Mouse (Mus musculus): ENCODE measurements at regions not wholly inside any gene's neighbourhood (a gene's known extent, or its start where the extent isn't known, plus 50 kb on each side); places are given as distances from the start of the nearest gene placed in this dataset.

GRCm38 (mm10) chr6:81770301-81770700, 153.2 kb upstream of the Gcfc2 start:
- Histone ChIP-seq H3K36me3 (ENCODE audit: control insufficient read depth, insufficient read depth, low read length) (no peaks in the 10 kb centered on the region), H3K4me2 (replicated peaks; ENCODE audit: low read depth, low read length, severe bottlenecking) (no peak overlapping the region), H3K27ac (replicated peaks; ENCODE audit: low read depth, low read length) (no peak overlapping the region), H3K9me3 (ENCODE audit: control insufficient read depth, low read length) (no peaks in the 10 kb centered on the region), H3K9ac (ENCODE audit: low read depth, low read length, severe bottlenecking) (no peak overlapping the region), H3K4me1 (ENCODE audit: control insufficient read depth, insufficient read depth, low read length) (no peaks in the 10 kb centered on the region; the same call in 1 of the 2 replicates), H3K4me3 (replicated peaks; ENCODE audit: low read length) (no peak overlapping the region), H3K27me3 (ENCODE audit: control insufficient read depth, insufficient read depth, low read length) (no peaks in the 10 kb centered on the region)
- no peak for ATAC-seq (ENCODE audit: low FRiP score, low read depth)
- TF ChIP-seq POLR2A (IDR thresholded peaks at IDR 0.05; ENCODE audit: borderline replicate concordance, extremely low read depth, insufficient read depth, insufficient read length), result no peak
- 85% methylated on average over 3 of the region's 3 CpGs for WGBS
- DNase-seq (ENCODE audit: low spot score), result no peak

- Histone ChIP-seq H3K27ac (replicated peaks; ENCODE audit: low read depth, low read length) (no peak overlapping the region), H3K4me3 (replicated peaks; ENCODE audit: low read length) (no peak overlapping the region), H3K27me3 (ENCODE audit: control insufficient read depth, insufficient read depth, low read length) (no peaks in the 10 kb centered on the region), H3K9ac (ENCODE audit: low read depth, low read length, severe bottlenecking) (no peak overlapping the region), H3K9me3 (ENCODE audit: control insufficient read depth, low read length) (no peaks in the 10 kb centered on the region), H3K4me2 (replicated peaks; ENCODE audit: low read depth, low read length, severe bottlenecking) (no peak overlapping the region), H3K36me3 (ENCODE audit: control insufficient read depth, insufficient read depth, low read length) (no peaks in the 10 kb centered on the region), H3K4me1 (ENCODE audit: control insufficient read depth, insufficient read depth, low read length) (no peaks in the 10 kb centered on the region)
- DNase-seq (ENCODE audit: low spot score) (no peak), ATAC-seq (ENCODE audit: low FRiP score, low read depth) (no peak)
- no peak for TF ChIP-seq POLR2A (IDR thresholded peaks at IDR 0.05; ENCODE audit: borderline replicate concordance, extremely low read depth, insufficient read depth, insufficient read length)
Observed at GRCm38 (mm10) chr6:81771862-81772261, 151.6 kb upstream of the Gcfc2 start.

- WGBS, result 89% methylated on average over 5 of the region's 5 CpGs
- Histone ChIP-seq H3K4me3 (replicated peaks; ENCODE audit: low read length) (no peak overlapping the region), H3K27me3 (ENCODE audit: control insufficient read depth, insufficient read depth, low read length) (no peaks in the 10 kb centered on the region), H3K9me3 (ENCODE audit: control insufficient read depth, low read length) (no peaks in the 10 kb centered on the region), H3K4me1 (ENCODE audit: control insufficient read depth, insufficient read depth, low read length) (no peaks in the 10 kb centered on the region), H3K4me2 (replicated peaks; ENCODE audit: low read depth, low read length, severe bottlenecking) (no peak overlapping the region), H3K27ac (replicated peaks; ENCODE audit: low read depth, low read length) (no peak overlapping the region), H3K9ac (ENCODE audit: low read depth, low read length, severe bottlenecking) (no peak overlapping the region), H3K36me3 (ENCODE audit: control insufficient read depth, insufficient read depth, low read length) (no peaks in the 10 kb centered on the region)
- no peak for TF ChIP-seq POLR2A (IDR thresholded peaks at IDR 0.05; ENCODE audit: borderline replicate concordance, extremely low read depth, insufficient read depth, insufficient read length)
- ATAC-seq (ENCODE audit: low FRiP score, low read depth) (no peak), DNase-seq (ENCODE audit: low spot score) (no peak)
Observed at GRCm38 (mm10) chr6:81782131-81782530, 141.3 kb upstream of the Gcfc2 start.

GRCm38 (mm10) chr6:81782815-81783435, 140.5 kb upstream of the Gcfc2 start:
- Histone ChIP-seq H3K9ac (ENCODE audit: low read depth, low read length, severe bottlenecking) (no peak overlapping the region), H3K4me2 (replicated peaks; ENCODE audit: low read depth, low read length, severe bottlenecking) (no peak overlapping the region), H3K4me1 (ENCODE audit: control insufficient read depth, insufficient read depth, low read length) (no peaks in the 10 kb centered on the region), H3K9me3 (ENCODE audit: control insufficient read depth, low read length) (no peaks in the 10 kb centered on the region), H3K36me3 (ENCODE audit: control insufficient read depth, insufficient read depth, low read length) (no peaks in the 10 kb centered on the region), H3K27ac (replicated peaks; ENCODE audit: low read depth, low read length) (no peak overlapping the region), H3K4me3 (replicated peaks; ENCODE audit: low read length) (no peak overlapping the region), H3K27me3 (ENCODE audit: control insufficient read depth, insufficient read depth, low read length) (no peaks in the 10 kb centered on the region)
- no peak for TF ChIP-seq POLR2A (IDR thresholded peaks at IDR 0.05; ENCODE audit: borderline replicate concordance, extremely low read depth, insufficient read depth, insufficient read length)
- 76% methylated on average over 8 of the region's 8 CpGs for WGBS
- ATAC-seq (ENCODE audit: low FRiP score, low read depth), result no peak
- no peak for DNase-seq (ENCODE audit: low spot score)

- Histone ChIP-seq H3K4me2 (replicated peaks; ENCODE audit: low read depth, low read length, severe bottlenecking) (no peak overlapping the region), H3K36me3 (ENCODE audit: control insufficient read depth, insufficient read depth, low read length) (no peaks in the 10 kb centered on the region), H3K9me3 (ENCODE audit: control insufficient read depth, low read length) (no peaks in the 10 kb centered on the region), H3K4me3 (replicated peaks; ENCODE audit: low read length) (no peak overlapping the region), H3K27me3 (ENCODE audit: control insufficient read depth, insufficient read depth, low read length) (no peaks in the 10 kb centered on the region), H3K4me1 (ENCODE audit: control insufficient read depth, insufficient read depth, low read length) (no peaks in the 10 kb centered on the region), H3K9ac (ENCODE audit: low read depth, low read length, severe bottlenecking) (no peak overlapping the region), H3K27ac (replicated peaks; ENCODE audit: low read depth, low read length) (no peak overlapping the region)
- ATAC-seq (ENCODE audit: low FRiP score, low read depth), result no peak
- DNase-seq (ENCODE audit: low spot score), result no peak
- WGBS, result 77% methylated on average over 6 of the region's 6 CpGs
- no peak for TF ChIP-seq POLR2A (IDR thresholded peaks at IDR 0.05; ENCODE audit: borderline replicate concordance, extremely low read depth, insufficient read depth, insufficient read length)
Observed at GRCm38 (mm10) chr6:81795281-81795680, 128.2 kb upstream of the Gcfc2 start.

- 80% methylated on average over 3 of the region's 3 CpGs for WGBS
- H3K9ac ChIP-seq (ENCODE audit: low read depth, low read length, severe bottlenecking), result no peak overlapping the region
- no peaks in the 10 kb centered on the region for H3K36me3 ChIP-seq (ENCODE audit: control insufficient read depth, insufficient read depth, low read length)
- no peak overlapping the region for H3K4me2 ChIP-seq (replicated peaks; ENCODE audit: low read depth, low read length, severe bottlenecking)
- TF ChIP-seq POLR2A (IDR thresholded peaks at IDR 0.05; ENCODE audit: borderline replicate concordance, extremely low read depth, insufficient read depth, insufficient read length), result no peak
- no peaks in the 10 kb centered on the region for H3K4me1 ChIP-seq (ENCODE audit: control insufficient read depth, insufficient read depth, low read length)
- H3K4me3 ChIP-seq (replicated peaks; ENCODE audit: low read length), result no peak overlapping the region
- ATAC-seq (ENCODE audit: low FRiP score, low read depth) (no peak), DNase-seq (ENCODE audit: low spot score) (no peak)
- H3K27ac ChIP-seq (replicated peaks; ENCODE audit: low read depth, low read length), result no peak overlapping the region
- no peaks in the 10 kb centered on the region for H3K27me3 ChIP-seq (ENCODE audit: control insufficient read depth, insufficient read depth, low read length)
- H3K9me3 ChIP-seq (ENCODE audit: control insufficient read depth, low read length), result no peaks in the 10 kb centered on the region
Observed at GRCm38 (mm10) chr6:81800822-81801221, 122.6 kb upstream of the Gcfc2 start.
